Mouse (Mus musculus) liver, adult 2 months (tissue): Measurements from ENCODE around the gene Hoxd4. TPM values are rescaled to one million over a fixed set of nuclear protein-coding genes. Genes with fewer than 3 reads are reported as not detected.

Experiments used
- DNase-seq: peaks from one replicate; pipeline ENCODE4 v3.0.0-alpha.2; 2011; ENCODE audit warnings: low read depth, low spot score; ENCODE audit errors: extremely low read depth
- H3K27ac ChIP-seq: fragments of 200-500 bp; replicated peaks from 2 replicates; pipeline ENCODE4 v1.5.1; 2012; ENCODE audit warnings: low read depth, mild to moderate bottlenecking, control low read depth, inconsistent platforms, low read length; ENCODE audit not compliant: insufficient read depth
- H3K27me3 ChIP-seq: fragments of 200-500 bp; 2 replicates; pipeline ENCODE4 v1.6.1; 2012; ENCODE audit warnings: mild to moderate bottlenecking, moderate library complexity, low read length, inconsistent platforms; ENCODE audit not compliant: control insufficient read depth, insufficient read depth
- H3K36me3 ChIP-seq: fragments of 200-500 bp; 2 replicates; pipeline ENCODE4 v1.6.1; 2012; ENCODE audit warnings: low read length, inconsistent platforms; ENCODE audit not compliant: control insufficient read depth, insufficient read depth
- H3K4me1 ChIP-seq: fragments of 200-500 bp; 2 replicates; pipeline ENCODE4 v1.6.1; 2011; ENCODE audit warnings: low read length; ENCODE audit not compliant: control insufficient read depth, insufficient read depth
- H3K4me3 ChIP-seq: fragments of 200-500 bp; 2 replicates; pipeline ENCODE4 v1.5.1; 2011; ENCODE audit warnings: low read depth, mild to moderate bottlenecking, control low read depth, low read length, moderate library complexity; ENCODE audit not compliant: insufficient read depth
- H3K79me2 ChIP-seq: fragments of 200-500 bp; 2 replicates; pipeline ENCODE4 v1.6.1; 2012; ENCODE audit warnings: inconsistent platforms, mild to moderate bottlenecking, low read length, moderate library complexity; ENCODE audit not compliant: control insufficient read depth, insufficient read depth
- H3K9ac ChIP-seq: fragments of 200-500 bp; 2 replicates; pipeline ENCODE4 v1.6.1; 2012; ENCODE audit warnings: low read depth, mild to moderate bottlenecking, control low read depth, inconsistent platforms, low read length
- CTCF ChIP-seq: fragments of 200-500 bp; IDR thresholded peaks from 2 replicates; pipeline ENCODE4 v1.5.1; 2011; ENCODE audit warnings: low read depth, low read length, control low read depth
- POLR2A ChIP-seq: fragments of 200-500 bp; IDR thresholded peaks from 2 replicates; pipeline ENCODE4 v1.6.1; 2011; ENCODE audit warnings: low read length, control low read depth; ENCODE audit not compliant: insufficient read depth; ENCODE audit errors: extremely low read depth
- WGBS: fragments of 180-500 bp; shearing (Covaris S2); methylation state at CpG from one replicate; pipeline ENCODE4 v1.1.7; 2018; 5-methylcytosine and 5-hydroxymethylcytosine counted together
- polyA plus RNA-seq: library from polyadenylated mRNA; depleted of rRNA; stranded (reverse); fragments of >200 nt; gene quantifications from 2 replicates; pipeline ENCODE4 v1.2.3, GENCODE M21; 2012
- total RNA-seq: library from RNA; depleted of rRNA; stranded (reverse); fragments of >200 nt; gene quantifications from 2 replicates; pipeline ENCODE4 v1.2.3, GENCODE M21; 2014

Gene Hoxd4
- total and polyA plus RNA-seq, 2 experiments, result 0.05 to 0.09 TPM

DNA sequence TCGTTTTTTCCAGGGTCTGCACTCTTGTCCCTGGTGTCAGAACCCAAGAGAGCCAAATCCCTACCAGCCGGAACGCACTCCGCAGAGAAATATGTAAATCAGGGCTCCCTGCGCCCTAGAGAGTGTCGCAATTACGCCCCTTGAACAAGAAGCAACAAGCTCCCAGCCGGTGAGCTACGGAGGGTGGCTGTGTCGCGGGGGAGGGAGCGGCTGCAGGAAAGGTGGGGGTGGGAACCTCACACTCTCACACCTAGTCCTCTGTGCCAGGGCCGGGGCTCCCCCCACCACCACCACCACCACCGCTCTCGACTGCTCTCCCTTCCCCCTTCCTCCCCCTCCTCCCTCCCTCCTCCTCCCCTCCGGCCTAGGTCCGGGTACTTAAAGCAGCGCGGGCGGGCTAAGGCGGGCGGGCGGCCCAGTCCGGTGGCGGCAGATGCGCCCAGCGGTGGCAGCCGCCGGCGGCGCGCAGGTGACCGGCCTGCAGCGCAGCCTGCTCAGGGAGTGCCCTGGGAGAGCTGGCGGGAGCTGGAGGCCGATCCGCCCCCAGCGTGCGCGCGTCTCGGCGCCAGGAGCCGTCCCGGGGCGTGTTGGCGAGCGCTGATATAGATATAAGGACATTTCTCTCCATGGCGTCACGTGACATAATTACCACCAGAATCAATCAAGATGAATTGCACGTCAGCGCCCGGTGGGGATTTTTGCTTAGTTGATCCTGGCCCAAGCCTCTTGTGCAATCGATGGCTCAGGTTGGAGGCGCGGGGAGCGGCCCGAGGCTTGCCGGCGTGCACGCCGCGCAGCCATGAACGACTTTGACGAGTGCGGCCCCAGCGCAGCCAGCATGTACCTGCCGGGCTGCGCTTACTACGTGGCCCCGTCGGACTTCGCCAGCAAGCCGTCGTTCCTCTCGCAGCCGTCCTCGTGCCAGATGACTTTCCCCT is 29.9 kb upstream of the Hoxd4 start:
- no peak for TF ChIP-seq CTCF
- TF ChIP-seq POLR2A, result no peak
- Histone ChIP-seq H3K27me3 (peaks cover 45% of the 10 kb centered on the region), H3K4me1 (no peaks in the 10 kb centered on the region; the same call in 1 of the 2 replicates), H3K4me3 (no peak overlapping the region), H3K36me3 (no peaks in the 10 kb centered on the region), H3K9ac (no peak overlapping the region), H3K79me2 (no peaks in the 10 kb centered on the region), H3K27ac (no peak overlapping the region)
- 3% methylated on average over 74 of the region's 78 CpGs for WGBS
- no peak for DNase-seq

DNA sequence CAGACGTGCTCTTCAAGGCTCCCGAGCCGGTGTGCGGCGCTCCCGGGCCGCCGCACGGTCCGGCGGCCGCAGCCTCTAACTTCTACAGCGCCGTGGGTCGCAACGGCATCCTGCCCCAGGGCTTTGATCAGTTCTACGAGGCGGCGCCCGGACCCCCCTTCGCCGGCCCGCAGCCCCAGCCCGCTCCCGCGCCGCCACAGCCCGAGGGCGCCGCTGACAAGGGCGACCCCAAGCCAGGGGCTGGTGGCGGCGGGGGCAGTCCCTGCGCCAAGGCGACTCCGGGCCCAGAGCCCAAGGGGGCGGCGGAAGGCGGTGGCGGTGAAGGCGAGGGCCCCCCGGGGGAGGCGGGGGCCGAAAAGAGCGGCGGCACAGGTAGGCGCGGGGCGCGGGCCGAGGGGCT is 28.9 kb upstream of the Hoxd4 start:
- H3K9ac ChIP-seq, result no peak overlapping the region
- H3K36me3 ChIP-seq, result no peaks in the 10 kb centered on the region
- H3K79me2 ChIP-seq, result no peaks in the 10 kb centered on the region
- no peak overlapping the region for H3K4me3 ChIP-seq
- 3% methylated on average over 44 of the region's 51 CpGs for WGBS
- H3K4me1 ChIP-seq, result no peaks in the 10 kb centered on the region; the same call in 1 of the 2 replicates
- H3K27ac ChIP-seq, result no peak overlapping the region
- DNase-seq, result no peak
- TF ChIP-seq CTCF, result no peak
- no peak for TF ChIP-seq POLR2A
- peaks cover 52% of the 10 kb centered on the region for H3K27me3 ChIP-seq

GRCm38 (mm10) chr2:74683471-74683951 is 28.2 kb upstream of the Hoxd4 start:
- Histone ChIP-seq H3K27me3 (peaks cover 56% of the 10 kb centered on the region), H3K79me2 (no peaks in the 10 kb centered on the region), H3K4me3 (no peak overlapping the region), H3K36me3 (no peaks in the 10 kb centered on the region), H3K9ac (no peak overlapping the region), H3K4me1 (no peaks in the 10 kb centered on the region; the same call in 1 of the 2 replicates), H3K27ac (no peak overlapping the region)
- WGBS, result 4% methylated on average over 18 of the region's 18 CpGs
- no peak for TF ChIP-seq POLR2A
- TF ChIP-seq CTCF, result no peak
- no peak for DNase-seq

- WGBS, result 4% methylated on average over 12 of the region's 12 CpGs
- peaks cover 56% of the 10 kb centered on the region for H3K27me3 ChIP-seq
- H3K79me2 ChIP-seq, result no peaks in the 10 kb centered on the region
Measured at GRCm38 (mm10) chr2:74684106-74684505, 27.6 kb upstream of the Hoxd4 start.

DNA sequence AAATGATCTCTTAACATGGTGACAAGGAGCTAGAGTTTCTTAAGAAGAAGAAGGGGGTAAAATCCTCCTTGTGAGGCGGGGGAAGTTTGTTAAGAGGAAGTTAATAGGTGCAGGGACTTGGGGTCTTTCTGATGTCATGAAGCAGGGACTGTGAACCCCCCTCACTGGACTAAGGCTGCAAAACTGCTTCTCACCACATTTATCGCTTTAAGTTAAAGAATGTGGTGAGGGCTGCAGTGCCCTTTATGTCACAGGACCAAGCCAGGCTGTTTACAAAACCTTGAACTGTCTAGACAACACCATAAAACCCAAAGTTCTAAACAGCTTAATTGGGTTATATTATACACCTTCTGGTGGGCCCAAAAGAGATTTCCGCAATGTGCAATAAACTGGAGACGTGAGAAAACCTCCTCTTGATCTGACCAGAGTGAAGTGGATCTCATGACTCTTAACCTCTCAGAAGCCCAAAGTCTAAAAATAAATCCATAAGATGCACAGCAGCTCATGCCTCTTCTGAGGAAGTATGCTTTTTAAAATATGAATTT is 26.6 kb upstream of the Hoxd4 start:
- TF ChIP-seq CTCF (no peak), POLR2A (no peak)
- Histone ChIP-seq H3K79me2 (no peaks in the 10 kb centered on the region), H3K4me3 (no peak overlapping the region), H3K27me3 (peaks cover 50% of the 10 kb centered on the region), H3K4me1 (no peaks in the 10 kb centered on the region; the same call in 1 of the 2 replicates), H3K36me3 (no peaks in the 10 kb centered on the region), H3K9ac (no peak overlapping the region), H3K27ac (no peak overlapping the region)
- 18% methylated on average over 4 of the region's 4 CpGs for WGBS
- DNase-seq, result no peak

More at GRCm38 (mm10) chr2:74684106-74684505, 27.6 kb upstream of the Hoxd4 start:
- no peak overlapping the region for H3K9ac ChIP-seq
- H3K36me3 ChIP-seq, result no peaks in the 10 kb centered on the region
- no peaks in the 10 kb centered on the region; the same call in 1 of the 2 replicates for H3K4me1 ChIP-seq
- no peak overlapping the region for H3K4me3 ChIP-seq
- TF ChIP-seq POLR2A (no peak), CTCF (no peak)
- no peak for DNase-seq
- no peak overlapping the region for H3K27ac ChIP-seq
